ENCODE assay signal across 8 mouse cellular contexts in the genomic region with DNA sequence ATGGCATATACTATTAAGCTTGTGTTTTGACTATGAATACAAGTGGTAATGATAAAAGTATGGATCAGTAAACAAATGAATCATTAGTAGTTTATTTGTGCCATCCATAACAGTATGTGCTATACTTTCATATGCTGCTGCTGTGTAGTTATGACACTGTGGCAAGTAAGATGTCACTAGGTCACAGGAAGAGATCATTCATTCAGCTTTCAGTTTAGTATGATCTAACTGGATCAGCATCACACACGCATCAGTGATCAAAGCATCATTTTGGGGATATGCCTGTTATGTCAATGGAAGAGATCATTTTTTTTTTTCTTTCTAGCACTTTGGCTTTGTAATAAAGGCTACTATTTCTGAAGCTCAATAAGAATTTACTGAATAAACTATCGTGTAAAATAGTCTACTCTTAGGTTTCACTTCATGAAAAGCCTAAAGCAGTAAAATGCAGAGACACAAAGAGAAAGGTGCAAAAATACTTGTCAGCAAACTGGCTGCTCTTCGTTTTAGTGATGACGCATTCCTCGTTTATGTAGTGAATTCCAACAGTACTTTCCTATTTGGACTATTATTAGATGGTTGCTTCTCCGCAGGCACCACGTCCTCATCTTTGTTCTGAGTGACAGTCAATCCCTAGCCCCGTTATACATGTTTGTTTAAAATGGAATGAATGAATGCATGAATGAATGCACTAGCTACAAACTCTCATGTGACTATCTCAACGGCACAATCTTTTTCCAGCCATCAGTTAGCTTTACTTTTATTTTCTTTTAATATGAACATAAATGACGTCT. TPM values are rescaled to one million over a fixed set of nuclear protein-coding genes. Genes with fewer than 3 reads are reported as not detected.
A peak's percentile ranks its signal among the peaks of the same experiment; 100 is the strongest.
DNase-seq lines count a peak whose midpoint lies in the region; ATAC-seq and TF ChIP-seq lines count a peak whose summit lies in the region.

No protein-coding gene starts in this region.

- no peak for TF ChIP-seq POLR2A in kidney, adult 2 months (IDR thresholded peaks at IDR 0.05; ENCODE audit: low read depth, low read length)
- TF ChIP-seq POLR2A in ES-Bruce4 (IDR thresholded peaks at IDR 0.05; ENCODE audit: insufficient read depth, low read length), result no peak

- H3K9me3 ChIP-seq in ES-Bruce4 (replicated peaks; ENCODE audit: control insufficient read depth, insufficient read depth, low read length, poor library complexity, severe bottlenecking), result no peaks in the 10 kb centered on the region
- no peaks in the 10 kb centered on the region for H3K9me3 ChIP-seq in embryonic facial prominence, embryonic 15.5 days (replicated peaks)
- no peaks in the 10 kb centered on the region for H3K9me3 ChIP-seq in intestine, postnatal 0 days (ENCODE audit: control insufficient read depth)
- H3K9me3 ChIP-seq in neural tube, embryonic 15.5 days (replicated peaks), result no peaks in the 10 kb centered on the region

- no peak overlapping the region for H3K27ac ChIP-seq in kidney, adult 2 months (ENCODE audit: insufficient read depth, low read depth, low read length)
- H3K27ac ChIP-seq in ES-Bruce4 (ENCODE audit: insufficient read depth, low read length), result no peak overlapping the region
- H3K27ac ChIP-seq in embryonic facial prominence, embryonic 15.5 days (replicated peaks), result no peak overlapping the region
- no peak overlapping the region for H3K27ac ChIP-seq in intestine, postnatal 0 days (ENCODE audit: low read depth, low read length)
- 0 out of 2 replicates have a peak overlapping the region, but pooled peaks have one; percentile 96 for H3K27ac ChIP-seq in neural tube, embryonic 15.5 days (replicated peaks)

- 0 out of 2 replicates have a peak overlapping the region, but pooled peaks have one; percentile 28 for H3K4me3 ChIP-seq in kidney, adult 2 months (ENCODE audit: insufficient read depth, low read depth, low read length)
- peak overlapping the region; percentile 52 for H3K4me3 ChIP-seq in ES-Bruce4 (ENCODE audit: low read depth, low read length)
- H3K4me3 ChIP-seq in embryonic facial prominence, embryonic 15.5 days (replicated peaks), result peak overlapping the region; percentile 91
- H3K4me3 ChIP-seq in intestine, postnatal 0 days (ENCODE audit: low read depth, low read length), result peak overlapping the region; percentile 99
- H3K4me3 ChIP-seq in neural tube, embryonic 15.5 days (replicated peaks), result peak overlapping the region; percentile 94

- TF ChIP-seq CTCF in kidney, adult 2 months (conservative IDR thresholded peaks at IDR 0.05; ENCODE audit: insufficient read depth, insufficient read length, low read depth, low read length), result no peak
- TF ChIP-seq CTCF in ES-Bruce4 (IDR thresholded peaks at IDR 0.05; ENCODE audit: low read depth, low read length), result no peak
- TF ChIP-seq CTCF in intestine, postnatal 0 days (IDR thresholded peaks at IDR 0.05; ENCODE audit: low read depth), result no peak

- H3K9ac ChIP-seq in ES-Bruce4 (ENCODE audit: low read depth, poor library complexity, severe bottlenecking), result peak overlapping the region; percentile 99
- no peak overlapping the region for H3K9ac ChIP-seq in embryonic facial prominence, embryonic 15.5 days
- H3K9ac ChIP-seq in intestine, postnatal 0 days (ENCODE audit: low read depth, low read length), result peak overlapping the region; percentile 97; the same call in 1 of the 2 replicates
- H3K9ac ChIP-seq in neural tube, embryonic 15.5 days (replicated peaks), result peak overlapping the region; percentile 99

- H3K4me2 ChIP-seq in embryonic facial prominence, embryonic 15.5 days (replicated peaks), result peak overlapping the region; percentile 49
- peak overlapping the region; percentile 89 for H3K4me2 ChIP-seq in intestine, postnatal 0 days (replicated peaks; ENCODE audit: low read depth)
- peak overlapping the region; percentile 63 for H3K4me2 ChIP-seq in neural tube, embryonic 15.5 days

- 13% methylated on average over 10 of the region's 10 CpGs for WGBS in kidney, adult 2 months
- 28% methylated on average over 10 of the region's 10 CpGs for WGBS in embryonic facial prominence, embryonic 15.5 days
- whole genome bisulfite sequencing in intestine, postnatal 0 days, result 26% methylated on average over 10 of the region's 10 CpGs
- WGBS in neural tube, embryonic 15.5 days, result 28% methylated on average over 10 of the region's 10 CpGs

- peaks cover 2% of the 10 kb centered on the region; the same call in 1 of the 2 replicates for H3K4me1 ChIP-seq in kidney, adult 2 months (ENCODE audit: control insufficient read depth, insufficient read depth, low read length)
- H3K4me1 ChIP-seq in ES-Bruce4 (ENCODE audit: control insufficient read depth, insufficient read depth, low read length), result no peaks in the 10 kb centered on the region
- H3K4me1 ChIP-seq in embryonic facial prominence, embryonic 15.5 days, result peaks cover 8% of the 10 kb centered on the region
- H3K4me1 ChIP-seq in intestine, postnatal 0 days (replicated peaks; ENCODE audit: control insufficient read depth, insufficient read depth, low read length), result no peaks in the 10 kb centered on the region
- H3K4me1 ChIP-seq in neural tube, embryonic 15.5 days, result peaks cover 21% of the 10 kb centered on the region

- no peaks in the 10 kb centered on the region for H3K27me3 ChIP-seq in kidney, adult 2 months (replicated peaks; ENCODE audit: control insufficient read depth, insufficient read depth, low read length)
- no peaks in the 10 kb centered on the region for H3K27me3 ChIP-seq in ES-Bruce4 (ENCODE audit: control insufficient read depth, insufficient read depth, low read length, poor library complexity, severe bottlenecking)
- H3K27me3 ChIP-seq in embryonic facial prominence, embryonic 15.5 days, result no peaks in the 10 kb centered on the region
- H3K27me3 ChIP-seq in intestine, postnatal 0 days (replicated peaks; ENCODE audit: control insufficient read depth, insufficient read depth, low read length), result no peaks in the 10 kb centered on the region
- no peaks in the 10 kb centered on the region for H3K27me3 ChIP-seq in neural tube, embryonic 15.5 days (replicated peaks)

- H3K36me3 ChIP-seq in kidney, adult 2 months (ENCODE audit: control insufficient read depth, insufficient read depth, low read length), result no peaks in the 10 kb centered on the region
- no peaks in the 10 kb centered on the region; the same call in none of the 2 replicates for H3K36me3 ChIP-seq in ES-Bruce4 (ENCODE audit: control insufficient read depth, insufficient read depth, low read length, poor library complexity, severe bottlenecking)
- H3K36me3 ChIP-seq in embryonic facial prominence, embryonic 15.5 days, result no peaks in the 10 kb centered on the region
- H3K36me3 ChIP-seq in intestine, postnatal 0 days (ENCODE audit: control insufficient read depth, insufficient read depth), result no peaks in the 10 kb centered on the region
- no peaks in the 10 kb centered on the region for H3K36me3 ChIP-seq in neural tube, embryonic 15.5 days

- no peak for TF ChIP-seq EP300 in ES-Bruce4 (IDR thresholded peaks at IDR 0.05; ENCODE audit: insufficient read depth, low read depth, low read length)

- peak; percentile 3 for DNase-seq in kidney, adult 2 months
- no peak for DNase-seq in kidney, adult 9 months
- DNase-seq in ovary, postnatal 36 days (ENCODE audit: low spot score), result no peak
- no peak for DNase-seq in cerebellum, adult 11-12 months

- ATAC-seq in embryonic facial prominence, embryonic 15.5 days (ENCODE audit: insufficient number of reproducible peaks, low FRiP score, low TSS enrichment, low read depth), result no peak
- ATAC-seq in intestine, postnatal 0 days, result no peak
- ATAC-seq in neural tube, embryonic 15.5 days (ENCODE audit: low FRiP score), result no peak

RNA-seq across cellular contexts. Expression of gene Dzip3, which starts 1.3 kb away (rescaled TPM):
- 1.6 and 1.9 TPM in 2 replicates for polyA plus RNA-seq in kidney, adult 2 months (2012; rRNA removed)
- 33.4 and 39.4 TPM in 2 replicates for polyA plus RNA-seq in ES-Bruce4 (2011; ENCODE audit: insufficient read depth, insufficient read length, low read depth, missing spikeins)
- 28.1 and 28.3 TPM in 2 replicates for polyA plus RNA-seq in embryonic facial prominence, embryonic 15.5 days (2015; fragmentation: Nextera tagmentation; extraction: Ambion mirVana)
- 4.2 and 4.8 TPM in 2 replicates for polyA plus RNA-seq in intestine, postnatal 0 days (2015; fragmentation: Nextera tagmentation; extraction: Ambion mirVana)
- polyA plus RNA-seq in neural tube, embryonic 15.5 days (2015; fragmentation: Nextera tagmentation; extraction: Ambion mirVana), result 52.1 and 57.5 TPM in 2 replicates

RNA-seq across cellular contexts. Expression of gene Cip2a, which starts 1.4 kb away (rescaled TPM):
- 0.30 and 0.44 TPM in 2 replicates for polyA plus RNA-seq in kidney, adult 2 months (2012; rRNA removed)
- polyA plus RNA-seq in ES-Bruce4 (2011; ENCODE audit: insufficient read depth, insufficient read length, low read depth, missing spikeins), result 119 and 120 TPM in 2 replicates
- polyA plus RNA-seq in embryonic facial prominence, embryonic 15.5 days (2015; fragmentation: Nextera tagmentation; extraction: Ambion mirVana), result 20.8 and 22.4 TPM in 2 replicates
- 6.2 and 6.6 TPM in 2 replicates for polyA plus RNA-seq in intestine, postnatal 0 days (2015; fragmentation: Nextera tagmentation; extraction: Ambion mirVana)
- 4.3 and 9.0 TPM in 2 replicates for polyA plus RNA-seq in neural tube, embryonic 15.5 days (2015; fragmentation: Nextera tagmentation; extraction: Ambion mirVana)

Comparison
In these comparisons a context has a peak if more than half of its experiments do, and no peak if none do; other contexts are left out.
1. H3K4me3 ChIP-seq: peak in every context shown above with its lines; median percentile 99 in intestine, postnatal 0 days; 94 in neural tube, embryonic 15.5 days; 91 in embryonic facial prominence, embryonic 15.5 days; 52 in ES-Bruce4; 28 in kidney, adult 2 months.